Mouse (Mus musculus) MEL (cell line): ENCODE results near the gene Brpf3.

Source experiments
- BHLHE40 ChIP-seq: IDR thresholded peaks from 2 replicates; pipeline ENCODE4 v1.6.1; 2012; ENCODE audit warnings: low read depth, mild to moderate bottlenecking, inconsistent platforms, low read length, improper control_type of control experiment, borderline replicate concordance
- CTCF ChIP-seq, 3 experiments: IDR thresholded peaks in 2 of 3; conservative IDR thresholded peaks in 1 of 3; 2 replicates each; pipeline ENCODE4 v1.5.1; 2011 to 2012; ENCODE audit warnings: low read length in 3 of 3, low read depth in 2 of 3, mild to moderate bottlenecking in 2 of 3, improper control_type of control experiment in 1 of 3, inconsistent platforms in 1 of 3, mixed read lengths in 1 of 3, moderate library complexity in 1 of 3; ENCODE audit not compliant: control insufficient read depth in 1 of 3, insufficient read depth in 1 of 3, poor library complexity in 1 of 3, severe bottlenecking in 1 of 3
- EP300 ChIP-seq, 2 experiments: IDR thresholded peaks; 2 replicates each; pipeline ENCODE4 v1.6.1; 2011; ENCODE audit warnings: improper control_type of control experiment in 2 of 2, low read length in 2 of 2, low read depth in 1 of 2, mild to moderate bottlenecking in 1 of 2
- MAFK ChIP-seq: IDR thresholded peaks from 2 replicates; pipeline ENCODE4 v1.6.1; 2011; ENCODE audit warnings: low read depth, mild to moderate bottlenecking, low read length, improper control_type of control experiment, borderline replicate concordance
- POLR2A ChIP-seq, 2 experiments: IDR thresholded peaks; 2 replicates each; pipeline ENCODE4 v1.6.1; 2011 to 2012; ENCODE audit warnings: low read length in 2 of 2, mild to moderate bottlenecking in 2 of 2, control low read depth in 1 of 2, improper control_type of control experiment in 1 of 2, low read depth in 1 of 2, moderate library complexity in 1 of 2; ENCODE audit not compliant: control insufficient read depth in 1 of 2, insufficient read depth in 1 of 2, poor library complexity in 1 of 2
- RAD21 ChIP-seq: IDR thresholded peaks from 2 replicates; pipeline ENCODE4 v1.6.1; 2011; ENCODE audit warnings: mild to moderate bottlenecking, low read depth, low read length, improper control_type of control experiment
- USF1 ChIP-seq: IDR thresholded peaks from 2 replicates; pipeline ENCODE4 v1.6.1; 2014; ENCODE audit warnings: low read depth, mild to moderate bottlenecking, inconsistent platforms, low read length, improper control_type of control experiment, moderate library complexity
- USF2 ChIP-seq, 2 experiments: IDR thresholded peaks; 2 replicates each; pipeline ENCODE4 v1.6.1; 2011 to 2012; ENCODE audit warnings: improper control_type of control experiment in 2 of 2, low read length in 2 of 2, borderline replicate concordance in 1 of 2, inconsistent platforms in 1 of 2, low read depth in 1 of 2, mild to moderate bottlenecking in 1 of 2; ENCODE audit not compliant: insufficient read depth in 1 of 2

GRCm38 (mm10) chr17:28875316-28875715, 74.4 kb downstream of the Brpf3 start:
- no peak for TF ChIP-seq BHLHE40
- no peak for TF ChIP-seq CTCF (IDR thresholded peaks at IDR 0.05 in 2 of 3, conservative IDR thresholded peaks at IDR 0.05 in 1 of 3; ENCODE audit: control insufficient read depth in 1 of 3, insufficient read depth in 1 of 3, low read depth in 2 of 3, low read length in 3 of 3, poor library complexity in 1 of 3, severe bottlenecking in 1 of 3)
- no peak for TF ChIP-seq USF2 (IDR thresholded peaks at IDR 0.05; ENCODE audit: borderline replicate concordance in 1 of 2, insufficient read depth in 1 of 2, low read depth in 1 of 2, low read length in 2 of 2)
- no peak for TF ChIP-seq USF1
- no peak for TF ChIP-seq RAD21
- TF ChIP-seq EP300 (IDR thresholded peaks at IDR 0.05; ENCODE audit: low read depth in 1 of 2, low read length in 2 of 2) = no peak
- no peak for TF ChIP-seq MAFK
- no peak for TF ChIP-seq POLR2A (IDR thresholded peaks at IDR 0.05; ENCODE audit: control insufficient read depth in 1 of 2, insufficient read depth in 1 of 2, low read depth in 1 of 2, low read length in 2 of 2, poor library complexity in 1 of 2)
